Mouse (Mus musculus) MEL (cell line): ENCODE results near the gene Phf23. TPM values are rescaled to one million over a fixed set of nuclear protein-coding genes. Genes with fewer than 3 reads are reported as not detected.

Experiments
- DNase-seq: peaks from one replicate; pipeline ENCODE4 v3.0.0; 2011; ENCODE audit warnings: low read depth, low spot score
- H3K27ac ChIP-seq: 2 replicates; pipeline ENCODE4 v1.5.1; 2012; ENCODE audit warnings: low read depth, mild to moderate bottlenecking, control low read depth, low read length, moderate library complexity; ENCODE audit not compliant: control insufficient read depth
- H3K27me3 ChIP-seq, 2 experiments: fragments of 150-350 bp in 1 of 2; sonication (generic) in 1 of 2; 2 replicates each; pipeline ENCODE4 v1.6.1; 2012; ENCODE audit warnings: low read length in 2 of 2, mild to moderate bottlenecking in 2 of 2, improper control_type of control experiment in 1 of 2, moderate library complexity in 1 of 2; ENCODE audit not compliant: insufficient read depth in 2 of 2, control insufficient read depth in 1 of 2
- H3K36me3 ChIP-seq, 2 experiments: 2 replicates each; pipeline ENCODE4 v1.6.1; 2012 to 2014; ENCODE audit warnings: low read length in 2 of 2, improper control_type of control experiment in 1 of 2, inconsistent platforms in 1 of 2, mild to moderate bottlenecking in 1 of 2; ENCODE audit not compliant: insufficient read depth in 2 of 2, control insufficient read depth in 1 of 2
- H3K4me1 ChIP-seq, 2 experiments: fragments of 150-350 bp in 1 of 2; sonication (generic) in 1 of 2; 2 replicates each; pipeline ENCODE4 v1.6.1; 2012; ENCODE audit warnings: low read length in 2 of 2, improper control_type of control experiment in 1 of 2, mild to moderate bottlenecking in 1 of 2; ENCODE audit not compliant: insufficient read depth in 2 of 2, control insufficient read depth in 1 of 2
- H3K4me3 ChIP-seq, 2 experiments: fragments of 150-350 bp in 1 of 2; sonication (generic) in 1 of 2; 2 replicates each; pipeline ENCODE4 v1.5.1; 2012; ENCODE audit warnings: low read depth in 2 of 2, low read length in 2 of 2, mild to moderate bottlenecking in 2 of 2, moderate library complexity in 2 of 2, control low read depth in 1 of 2, improper control_type of control experiment in 1 of 2; ENCODE audit not compliant: control insufficient read depth in 1 of 2, insufficient read depth in 1 of 2
- H3K79me2 ChIP-seq: 2 replicates; pipeline ENCODE4 v1.6.1; 2012; ENCODE audit warnings: mild to moderate bottlenecking, low read length, moderate library complexity; ENCODE audit not compliant: control insufficient read depth, poor library complexity, insufficient read depth
- H3K9ac ChIP-seq: 2 replicates; pipeline ENCODE4 v1.6.1; 2012; ENCODE audit warnings: low read depth, mild to moderate bottlenecking, control low read depth, low read length, moderate library complexity; ENCODE audit not compliant: control insufficient read depth, poor library complexity, severe bottlenecking
- H3K9me3 ChIP-seq: fragments of 150-350 bp; sonication (generic); replicated peaks from 2 replicates; pipeline ENCODE4 v1.6.1; 2012; ENCODE audit warnings: mild to moderate bottlenecking, low read length, improper control_type of control experiment, moderate library complexity; ENCODE audit not compliant: insufficient read depth
- BHLHE40 ChIP-seq: IDR thresholded peaks from 2 replicates; pipeline ENCODE4 v1.6.1; 2012; ENCODE audit warnings: low read depth, mild to moderate bottlenecking, inconsistent platforms, low read length, improper control_type of control experiment, borderline replicate concordance
- CHD1 ChIP-seq: IDR thresholded peaks from 2 replicates; pipeline ENCODE4 v1.6.1; 2012; ENCODE audit warnings: low read depth, mild to moderate bottlenecking, inconsistent platforms, low read length, improper control_type of control experiment
- CHD2 ChIP-seq: IDR thresholded peaks from 2 replicates; pipeline ENCODE4 v1.6.1; 2011; ENCODE audit warnings: low read length, improper control_type of control experiment
- CTCF ChIP-seq, 3 experiments: IDR thresholded peaks in 2 of 3; conservative IDR thresholded peaks in 1 of 3; 2 replicates each; pipeline ENCODE4 v1.5.1; 2011 to 2012; ENCODE audit warnings: low read length in 3 of 3, low read depth in 2 of 3, mild to moderate bottlenecking in 2 of 3, improper control_type of control experiment in 1 of 3, inconsistent platforms in 1 of 3, mixed read lengths in 1 of 3, moderate library complexity in 1 of 3; ENCODE audit not compliant: control insufficient read depth in 1 of 3, insufficient read depth in 1 of 3, poor library complexity in 1 of 3, severe bottlenecking in 1 of 3
- E2F4 ChIP-seq: IDR thresholded peaks from 2 replicates; pipeline ENCODE4 v1.6.1; 2011; ENCODE audit warnings: low read depth, low read length, improper control_type of control experiment, borderline replicate concordance
- ELF1 ChIP-seq: IDR thresholded peaks from 2 replicates; pipeline ENCODE4 v1.6.1; 2014; ENCODE audit warnings: low read depth, mild to moderate bottlenecking, inconsistent platforms, low read length, improper control_type of control experiment, moderate library complexity
- EP300 ChIP-seq, 2 experiments: IDR thresholded peaks; 2 replicates each; pipeline ENCODE4 v1.6.1; 2011; ENCODE audit warnings: improper control_type of control experiment in 2 of 2, low read length in 2 of 2, low read depth in 1 of 2, mild to moderate bottlenecking in 1 of 2
- ETS1 ChIP-seq: IDR thresholded peaks from 2 replicates; pipeline ENCODE4 v1.6.1; 2012; ENCODE audit warnings: low read depth, mild to moderate bottlenecking, inconsistent platforms, low read length, improper control_type of control experiment, moderate library complexity
- GABPA ChIP-seq: IDR thresholded peaks from 2 replicates; pipeline ENCODE4 v1.6.1; 2012; ENCODE audit warnings: low read depth, mild to moderate bottlenecking, inconsistent platforms, low read length, improper control_type of control experiment, moderate library complexity
- HCFC1 ChIP-seq: IDR thresholded peaks from 2 replicates; pipeline ENCODE4 v1.6.1; 2012; ENCODE audit warnings: low read depth, mild to moderate bottlenecking, inconsistent platforms, low read length, improper control_type of control experiment, moderate library complexity
- JUND ChIP-seq: IDR thresholded peaks from 2 replicates; pipeline ENCODE4 v1.6.1; 2011; ENCODE audit warnings: low read depth, mild to moderate bottlenecking, improper control_type of control experiment, low read length
- KAT2A ChIP-seq: conservative IDR thresholded peaks from 2 replicates; pipeline ENCODE4 v1.6.1; 2012; ENCODE audit warnings: low read depth, low read length, improper control_type of control experiment, inconsistent platforms
- MAFK ChIP-seq: IDR thresholded peaks from 2 replicates; pipeline ENCODE4 v1.6.1; 2011; ENCODE audit warnings: low read depth, mild to moderate bottlenecking, low read length, improper control_type of control experiment, borderline replicate concordance
- MAZ ChIP-seq: IDR thresholded peaks from 2 replicates; pipeline ENCODE4 v1.6.1; 2012; ENCODE audit warnings: low read depth, mild to moderate bottlenecking, inconsistent platforms, low read length, improper control_type of control experiment
- MEF2A ChIP-seq: IDR thresholded peaks from 2 replicates; pipeline ENCODE4 v1.6.1; 2014; ENCODE audit warnings: low read depth, mild to moderate bottlenecking, inconsistent platforms, low read length, improper control_type of control experiment; ENCODE audit not compliant: poor library complexity, insufficient replicate concordance, severe bottlenecking; ENCODE audit errors: extremely low read depth
- MYB ChIP-seq: IDR thresholded peaks from 2 replicates; pipeline ENCODE4 v1.6.1; 2011; ENCODE audit warnings: mild to moderate bottlenecking, low read depth, low read length, improper control_type of control experiment
- MYC ChIP-seq: IDR thresholded peaks from 2 replicates; pipeline ENCODE4 v1.6.1; 2011; ENCODE audit warnings: low read depth, mild to moderate bottlenecking, low read length, improper control_type of control experiment, moderate library complexity
- NRF1 ChIP-seq: IDR thresholded peaks from 2 replicates; pipeline ENCODE4 v1.6.1; 2014; ENCODE audit warnings: low read depth, mild to moderate bottlenecking, inconsistent platforms, low read length, improper control_type of control experiment, moderate library complexity; ENCODE audit not compliant: poor library complexity, insufficient read depth, severe bottlenecking
- POLR2A ChIP-seq, 2 experiments: IDR thresholded peaks; 2 replicates each; pipeline ENCODE4 v1.6.1; 2011 to 2012; ENCODE audit warnings: low read length in 2 of 2, mild to moderate bottlenecking in 2 of 2, control low read depth in 1 of 2, improper control_type of control experiment in 1 of 2, low read depth in 1 of 2, moderate library complexity in 1 of 2; ENCODE audit not compliant: control insufficient read depth in 1 of 2, insufficient read depth in 1 of 2, poor library complexity in 1 of 2
- POLR2AphosphoS2 ChIP-seq: IDR thresholded peaks from 2 replicates; pipeline ENCODE4 v1.6.1; 2011; ENCODE audit warnings: low read length, improper control_type of control experiment
- POLR2AphosphoS5 ChIP-seq: IDR thresholded peaks from 2 replicates; pipeline ENCODE4 v1.6.1; 2012; ENCODE audit warnings: low read depth, borderline replicate concordance, mild to moderate bottlenecking, inconsistent platforms, low read length, moderate library complexity, mixed read lengths
- RAD21 ChIP-seq: IDR thresholded peaks from 2 replicates; pipeline ENCODE4 v1.6.1; 2011; ENCODE audit warnings: mild to moderate bottlenecking, low read depth, low read length, improper control_type of control experiment
- RCOR1 ChIP-seq: IDR thresholded peaks from 2 replicates; pipeline ENCODE4 v1.6.1; 2012; ENCODE audit warnings: low read depth, mild to moderate bottlenecking, inconsistent platforms, low read length, improper control_type of control experiment
- SIN3A ChIP-seq: IDR thresholded peaks from 2 replicates; pipeline ENCODE4 v1.6.1; 2012; ENCODE audit warnings: low read length, improper control_type of control experiment, inconsistent platforms
- SMC3 ChIP-seq: IDR thresholded peaks from 2 replicates; pipeline ENCODE4 v1.6.1; 2011; ENCODE audit warnings: low read depth, low read length, improper control_type of control experiment
- TAL1 ChIP-seq: IDR thresholded peaks from 2 replicates; pipeline ENCODE4 v1.6.1; 2012; ENCODE audit warnings: mild to moderate bottlenecking, inconsistent platforms, low read length, moderate library complexity, mixed read lengths
- TBP ChIP-seq: IDR thresholded peaks from 2 replicates; pipeline ENCODE4 v1.8.0; 2011; ENCODE audit warnings: low read depth, low read length, improper control_type of control experiment
- UBTF ChIP-seq: IDR thresholded peaks from 2 replicates; pipeline ENCODE4 v1.6.1; 2012; ENCODE audit warnings: low read depth, mild to moderate bottlenecking, inconsistent platforms, low read length, improper control_type of control experiment, moderate library complexity, borderline replicate concordance; ENCODE audit not compliant: insufficient read depth
- USF1 ChIP-seq: IDR thresholded peaks from 2 replicates; pipeline ENCODE4 v1.6.1; 2014; ENCODE audit warnings: low read depth, mild to moderate bottlenecking, inconsistent platforms, low read length, improper control_type of control experiment, moderate library complexity
- USF2 ChIP-seq, 2 experiments: IDR thresholded peaks; 2 replicates each; pipeline ENCODE4 v1.6.1; 2011 to 2012; ENCODE audit warnings: improper control_type of control experiment in 2 of 2, low read length in 2 of 2, borderline replicate concordance in 1 of 2, inconsistent platforms in 1 of 2, low read depth in 1 of 2, mild to moderate bottlenecking in 1 of 2; ENCODE audit not compliant: insufficient read depth in 1 of 2
- ZC3H11A ChIP-seq: IDR thresholded peaks from 2 replicates; pipeline ENCODE4 v1.6.1; 2012; ENCODE audit warnings: low read depth, mild to moderate bottlenecking, inconsistent platforms, low read length, improper control_type of control experiment
- ZKSCAN1 ChIP-seq: IDR thresholded peaks from 2 replicates; pipeline ENCODE4 v1.6.1; 2012; ENCODE audit warnings: low read depth, mild to moderate bottlenecking, inconsistent platforms, low read length, improper control_type of control experiment, moderate library complexity
- ZMIZ1 ChIP-seq: IDR thresholded peaks from 2 replicates; pipeline ENCODE4 v1.6.1; 2012; ENCODE audit warnings: low read depth, mild to moderate bottlenecking, inconsistent platforms, low read length, improper control_type of control experiment, moderate library complexity
- ZNF384 ChIP-seq: IDR thresholded peaks from 2 replicates; pipeline ENCODE4 v1.6.1; 2012; ENCODE audit warnings: low read depth, mild to moderate bottlenecking, inconsistent platforms, low read length, improper control_type of control experiment
- polyA plus RNA-seq, 2 experiments: library from polyadenylated mRNA; stranded (reverse) in 1 of 2; unstranded in 1 of 2; fragments of >175 nt in 1 of 2; fragments of >200 nt in 1 of 2; gene quantifications; 2 replicates each; pipeline versions ENCODE4 v1.2.1 to v1.2.4; 2012; ENCODE audit warnings: low replicate concordance in 2 of 2, low read depth in 1 of 2; ENCODE audit not compliant: insufficient read length in 2 of 2, insufficient read depth in 1 of 2, missing spikeins in 1 of 2
- total RNA-seq: library from RNA; depleted of rRNA; stranded (reverse); fragments of 300-350 nt; gene quantifications from 2 replicates; pipeline ENCODE4 v1.2.3, GENCODE M21; 2012

Gene Phf23
- total and polyA plus RNA-seq, 3 experiments: 108 to 112 TPM; not detected in 1

GRCm38 (mm10) chr11:69990850-69991691, 4.5 kb upstream of the Phf23 start, which contains the start of gene Gabarap:
Gabarap (plus strand) TSS chr11:69991143.
- H3K79me2 ChIP-seq: peaks cover 18% of the 10 kb centered on the region
- no peak for TF ChIP-seq JUND
- peak; percentile 80; the same call in 1 of the 2 replicates for TF ChIP-seq ZMIZ1
- no peak for TF ChIP-seq UBTF
- TF ChIP-seq RCOR1: no peak
- no peak for TF ChIP-seq E2F4
- peak in 1 of 2 experiments; percentile 74; a peak in 2 of 4 replicates for TF ChIP-seq POLR2A (IDR thresholded peaks at IDR 0.05; ENCODE audit: control insufficient read depth in 1 of 2, insufficient read depth in 1 of 2, low read depth in 1 of 2, low read length in 2 of 2, poor library complexity in 1 of 2)
- peak in 1 of 2 experiments; percentile 54; a peak in 2 of 4 replicates for TF ChIP-seq EP300 (IDR thresholded peaks at IDR 0.05; ENCODE audit: low read depth in 1 of 2, low read length in 2 of 2)
- TF ChIP-seq NRF1: no peak
- TF ChIP-seq POLR2AphosphoS5: peak; percentile 80
- TF ChIP-seq ETS1: peak; percentile 81; the same call in 1 of the 2 replicates
- TF ChIP-seq MAZ: no peak
- TF ChIP-seq ZKSCAN1: no peak
- peak; percentile 81 for TF ChIP-seq TBP
- TF ChIP-seq CHD1: no peak
- TF ChIP-seq POLR2AphosphoS2: peak; percentile 99
- TF ChIP-seq ZC3H11A: no peak
- TF ChIP-seq CHD2: peak; percentile 25; the same call in 1 of the 2 replicates
- peak; percentile 73 for TF ChIP-seq ELF1
- TF ChIP-seq USF2 (IDR thresholded peaks at IDR 0.05; ENCODE audit: borderline replicate concordance in 1 of 2, insufficient read depth in 1 of 2, low read depth in 1 of 2, low read length in 2 of 2): peak; percentile 83 to 97
- peak; percentile 37; the same call in 1 of the 2 replicates for TF ChIP-seq MYB
- no peak for TF ChIP-seq SMC3
- TF ChIP-seq GABPA: no peak
- TF ChIP-seq CTCF (IDR thresholded peaks at IDR 0.05 in 2 of 3, conservative IDR thresholded peaks at IDR 0.05 in 1 of 3; ENCODE audit: control insufficient read depth in 1 of 3, insufficient read depth in 1 of 3, low read depth in 2 of 3, low read length in 3 of 3, poor library complexity in 1 of 3, severe bottlenecking in 1 of 3): 0 out of 6 replicates have a peak, but pooled peaks of 1 of the 3 experiments have one; percentile 0
- TF ChIP-seq ZNF384: no peak
- TF ChIP-seq SIN3A: peak; percentile 99
- peak; percentile 86 for TF ChIP-seq HCFC1
- peak; percentile 99 for TF ChIP-seq USF1
- peak; percentile 95 for TF ChIP-seq BHLHE40
- no peak for TF ChIP-seq MEF2A
- no peak for TF ChIP-seq RAD21
- TF ChIP-seq KAT2A: peak; percentile 88
- TF ChIP-seq TAL1: peak; percentile 23; the same call in 1 of the 2 replicates
- TF ChIP-seq MYC: peak; percentile 96
- no peak for TF ChIP-seq MAFK

More at GRCm38 (mm10) chr11:69990850-69991691, 4.5 kb upstream of the Phf23 start, which contains the start of gene Gabarap:
- peaks cover 0 to 14% of the 10 kb centered on the region in 2 experiments; a peak in 2 of 4 replicates for H3K4me1 ChIP-seq
- H3K27ac ChIP-seq: peak within 1 kb of the TSS; percentile 97
- peak within 1 kb of the TSS; percentile 86 for H3K9ac ChIP-seq
- no peaks in the 10 kb centered on the region for H3K9me3 ChIP-seq
- no peaks in the 10 kb centered on the region for H3K27me3 ChIP-seq
- peak within 1 kb of the TSS; percentile 48 to 83 for H3K4me3 ChIP-seq
- peaks cover 0 to 16% of the 10 kb centered on the region in 2 experiments; a peak in 2 of 4 replicates for H3K36me3 ChIP-seq
- DNase-seq: peak; percentile 100
